Mouse (Mus musculus) cerebellum, adult 2 months (tissue): Measurements from ENCODE around the gene Zbtb7b.

ENCODE experiments used
- CTCF ChIP-seq: fragments of 200-500 bp; IDR thresholded peaks from 2 replicates; pipeline ENCODE4 v1.5.1; 2011; ENCODE audit warnings: low read depth, mild to moderate bottlenecking, control low read depth, low read length, moderate library complexity, borderline replicate concordance; ENCODE audit not compliant: insufficient read depth
- POLR2A ChIP-seq: fragments of 200-500 bp; IDR thresholded peaks from 2 replicates; pipeline ENCODE4 v1.6.1; 2011; ENCODE audit warnings: low read length, control low read depth, borderline replicate concordance; ENCODE audit not compliant: insufficient read depth

GRCm38 (mm10) chr3:89373581-89374231 lies 20.9 kb downstream of the Zbtb7b start:
- TF ChIP-seq CTCF (no peak), POLR2A (no peak)
